19 mouse cellular contexts compared by ENCODE assay signal in genomic region chr13:93091866-93092455, GRCm38 (mm10). TPM values are rescaled to one million over a fixed set of nuclear protein-coding genes. Genes with fewer than 3 reads are reported as not detected.
A peak's percentile ranks its signal among the peaks of the same experiment; 100 is the strongest.
DNase-seq lines count a peak whose midpoint lies in the region; ATAC-seq lines count a peak whose summit lies in the region.
"Had no signal": no experiment of that assay in that cellular context is flagged by ENCODE, and none has a peak within 500 bp of the region (broad histone marks: within the 10 kb centered on the region; RNA-seq: fewer than 3 reads in every experiment).

No protein-coding gene starts in this region.

- ATAC-seq in forebrain, embryonic 13.5 days: peak; percentile 24; the same call in 1 of the 2 replicates
- ATAC-seq in forebrain, embryonic 11.5 days (replicated peaks; ENCODE audit: low FRiP score): no peak
- ATAC-seq: midbrain, embryonic 15.5 days had no signal

- H3K27ac ChIP-seq in forebrain, embryonic 13.5 days: no peak overlapping the region
- H3K27ac ChIP-seq in forebrain, embryonic 11.5 days (ENCODE audit: low read depth, low read length): no peak overlapping the region
- H3K27ac ChIP-seq: hindbrain, embryonic 13.5 days; liver, embryonic 13.5 days; midbrain, embryonic 15.5 days; neural tube, embryonic 13.5 days had no signal

- no peaks in the 10 kb centered on the region for H3K27me3 ChIP-seq in forebrain, embryonic 13.5 days
- no peaks in the 10 kb centered on the region for H3K27me3 ChIP-seq in forebrain, embryonic 11.5 days (ENCODE audit: control insufficient read depth, insufficient read depth, low read length)
- H3K27me3 ChIP-seq: hindbrain, embryonic 13.5 days; liver, embryonic 13.5 days; midbrain, embryonic 15.5 days; neural tube, embryonic 13.5 days had no signal

- DNase-seq in forebrain, embryonic 11.5 days (ENCODE audit: low spot score): no peak
- DNase-seq in layer of hippocampus, postnatal 10 days (ENCODE audit: low spot score in 2 of 2): peak; percentile 31 to 32
- DNase-seq in layer of hippocampus, adult 11-12 months (ENCODE audit: low spot score): no peak
- DNase-seq in cerebellum, postnatal 10 days: peak; percentile 82 to 83
- peak; percentile 50 for DNase-seq in gastrocnemius, postnatal 25 days
- DNase-seq in thymus, postnatal 4 days: no peak
- DNase-seq: adrenal gland, postnatal 25 days; kidney, adult 11 months; left cerebral cortex, postnatal 4 days; liver, embryonic 13.5 days; lung, postnatal 36 days; retina, postnatal 1 day; thymus, adult 2 months had no signal

- H3K9ac ChIP-seq in forebrain, embryonic 13.5 days: no peak overlapping the region
- no peak overlapping the region for H3K9ac ChIP-seq in forebrain, embryonic 11.5 days (ENCODE audit: low read length)
- H3K9ac ChIP-seq: hindbrain, embryonic 13.5 days; liver, embryonic 13.5 days; midbrain, embryonic 15.5 days; neural tube, embryonic 13.5 days had no signal

- no peaks in the 10 kb centered on the region for H3K4me1 ChIP-seq in forebrain, embryonic 13.5 days
- H3K4me1 ChIP-seq in forebrain, embryonic 11.5 days (replicated peaks; ENCODE audit: control insufficient read depth, insufficient read depth, low read length): no peaks in the 10 kb centered on the region
- H3K4me1 ChIP-seq: hindbrain, embryonic 13.5 days; liver, embryonic 13.5 days; midbrain, embryonic 15.5 days; neural tube, embryonic 13.5 days had no signal

- no peaks in the 10 kb centered on the region for H3K36me3 ChIP-seq in forebrain, embryonic 13.5 days (ENCODE audit: poor library complexity, severe bottlenecking)
- no peaks in the 10 kb centered on the region for H3K36me3 ChIP-seq in forebrain, embryonic 11.5 days (ENCODE audit: control insufficient read depth, insufficient read depth, low read length)
- H3K36me3 ChIP-seq: hindbrain, embryonic 13.5 days; liver, embryonic 13.5 days; midbrain, embryonic 15.5 days; neural tube, embryonic 13.5 days had no signal

- H3K4me2 ChIP-seq in forebrain, embryonic 13.5 days: no peak overlapping the region
- no peak overlapping the region for H3K4me2 ChIP-seq in forebrain, embryonic 11.5 days (ENCODE audit: low read depth, low read length, severe bottlenecking)
- H3K4me2 ChIP-seq: hindbrain, embryonic 13.5 days; liver, embryonic 13.5 days; midbrain, embryonic 15.5 days; neural tube, embryonic 13.5 days had no signal

- 93% methylated on average over 10 of the region's 10 CpGs for WGBS in forebrain, embryonic 13.5 days
- 91% methylated on average over 10 of the region's 10 CpGs for WGBS in forebrain, embryonic 11.5 days

- no peak overlapping the region for H3K4me3 ChIP-seq in forebrain, embryonic 13.5 days
- H3K4me3 ChIP-seq in forebrain, embryonic 11.5 days (ENCODE audit: low read depth, low read length): no peak overlapping the region
- H3K4me3 ChIP-seq: hindbrain, embryonic 13.5 days; liver, embryonic 13.5 days; midbrain, embryonic 15.5 days; neural tube, embryonic 13.5 days had no signal

- H3K9me3 ChIP-seq in forebrain, embryonic 13.5 days (replicated peaks): no peaks in the 10 kb centered on the region; the same call in 1 of the 2 replicates
- no peaks in the 10 kb centered on the region for H3K9me3 ChIP-seq in forebrain, embryonic 11.5 days (ENCODE audit: control insufficient read depth, low read length)
- H3K9me3 ChIP-seq: hindbrain, embryonic 13.5 days; liver, embryonic 13.5 days; midbrain, embryonic 15.5 days; neural tube, embryonic 13.5 days had no signal

RNA-seq across cellular contexts. Expression of gene Cmya5, which starts 52.6 kb away (rescaled TPM):
- polyA plus RNA-seq in forebrain, embryonic 13.5 days (2015; fragmentation: Nextera tagmentation; extraction: Ambion mirVana): 0.04 and 0.06 TPM in 2 replicates
- polyA plus RNA-seq in forebrain, embryonic 11.5 days (2014; fragmentation: Nextera tagmentation; extraction: Ambion mirVana): 0.13 TPM in 1 of 2 replicates, not detected in the other
- total RNA-seq in layer of hippocampus, postnatal 10 days (2021): 1 to 10 TPM; 1.7 to 1.9 TPM
- 100 to 1,000 TPM; 758 to 970 TPM for total RNA-seq in gastrocnemius, postnatal 25 days (2021)
- total RNA-seq: common myeloid progenitor, adult 5-6 weeks; granulocyte monocyte progenitor cell, adult 5-6 weeks had no signal

Comparison
In these comparisons a context has a peak if more than half of its experiments do, and no peak if none do; other contexts are left out.
1. DNase-seq: peak in layer of hippocampus, postnatal 10 days (2 of 2), cerebellum, postnatal 10 days (2 of 2) and gastrocnemius, postnatal 25 days (single experiment); none in forebrain, embryonic 11.5 days (single experiment), layer of hippocampus, adult 11-12 months (single experiment) and thymus, postnatal 4 days (single experiment).
2. RNA of gene Cmya5, which starts 52.6 kb away (total RNA-seq): 758 to 970 TPM in gastrocnemius, postnatal 25 days; 1.7 to 1.9 TPM in layer of hippocampus, postnatal 10 days; every median in the first group is over 100 times any median in the second.